Mouse (Mus musculus) kidney, postnatal 0 days (tissue): ENCODE data around the gene Nek5. TPM values are rescaled to one million over a fixed set of nuclear protein-coding genes. Genes with fewer than 3 reads are reported as not detected.

Experiments
- ATAC-seq: fragments of 200-750 bp; cut with Nextera tagmentation; replicated peaks from 2 replicates; pipeline ENCODE4 v1.8.0; 2017; ENCODE audit warnings: low read depth, moderate number of reproducible peaks, moderate TSS enrichment, moderate library complexity; ENCODE audit not compliant: low FRiP score
- DNase-seq: peaks from one replicate; pipeline ENCODE4 v3.0.0-alpha.2; 2016; ENCODE audit warnings: low spot score
- H3K27ac ChIP-seq: fragments of 300-500 bp; sonication (generic); 2 replicates; pipeline ENCODE4 v1.5.1; 2014; ENCODE audit warnings: mild to moderate bottlenecking
- H3K27me3 ChIP-seq: fragments of 300-500 bp; sonication (generic); 2 replicates; pipeline ENCODE4 v1.6.1; 2014; ENCODE audit warnings: low read length, mixed read lengths; ENCODE audit not compliant: insufficient read depth
- H3K36me3 ChIP-seq: fragments of 300-500 bp; sonication (generic); 2 replicates; pipeline ENCODE4 v1.6.1; 2014; ENCODE audit warnings: low read length, mixed read lengths; ENCODE audit not compliant: insufficient read depth
- H3K4me1 ChIP-seq: fragments of 300-500 bp; sonication (generic); replicated peaks from 2 replicates; pipeline ENCODE4 v1.6.1; 2014; ENCODE audit warnings: antibody characterized with exemption, low read length, mixed read lengths; ENCODE audit not compliant: insufficient read depth
- H3K4me2 ChIP-seq: fragments of 300-500 bp; sonication (generic); 2 replicates; pipeline ENCODE4 v1.6.1; 2014; ENCODE audit warnings: mild to moderate bottlenecking, low read length, moderate library complexity, mixed read lengths
- H3K4me3 ChIP-seq: fragments of 300-500 bp; sonication (generic); replicated peaks from 2 replicates; pipeline ENCODE4 v1.5.1; 2014; ENCODE audit warnings: low read depth, low read length
- H3K9ac ChIP-seq: fragments of 300-500 bp; sonication (generic); 2 replicates; pipeline ENCODE4 v1.6.1; 2014; ENCODE audit warnings: low read depth, low read length
- H3K9me3 ChIP-seq: fragments of 300-500 bp; sonication (generic); replicated peaks from 2 replicates; pipeline ENCODE4 v1.6.1; 2016; ENCODE audit warnings: low read length, inconsistent platforms, mixed read lengths
- CTCF ChIP-seq: IDR thresholded peaks from 2 replicates; pipeline ENCODE4 v1.5.1; 2016; ENCODE audit warnings: antibody characterized with exemption, low read depth, mild to moderate bottlenecking, moderate library complexity
- WGBS: fragments of 180-500 bp; shearing (Covaris S2); extraction: QIAGEN DNeasy Blood & Tissue Kit; methylation state at CpG from one replicate; pipeline ENCODE4 v1.1.7; 2014; 5-methylcytosine and 5-hydroxymethylcytosine counted together
- polyA plus RNA-seq: library from polyadenylated mRNA; unstranded; fragments of >200 nt; fragmentation: Nextera tagmentation; extraction: Ambion mirVana; gene quantifications from 2 replicates; pipeline ENCODE4 v1.2.1, GENCODE M21; 2015

Gene Nek5
- polyA plus RNA-seq, 1 experiment from 2014 or later, result 0.47 TPM

- ATAC-seq, result no peak
- TF ChIP-seq CTCF, result no peak
- Histone ChIP-seq H3K9ac (no peak overlapping the region), H3K36me3 (peaks cover 5% of the 10 kb centered on the region; the same call in 1 of the 2 replicates), H3K27me3 (no peaks in the 10 kb centered on the region), H3K27ac (no peak overlapping the region), H3K4me3 (no peak overlapping the region), H3K4me1 (no peaks in the 10 kb centered on the region), H3K9me3 (no peaks in the 10 kb centered on the region), H3K4me2 (no peak overlapping the region)
- DNase-seq, result no peak
- 68% methylated on average over 12 of the region's 12 CpGs for WGBS
These were observed 7.2 kb upstream of the Nek5 start for GRCm38 (mm10) chr8:22132062-22132461.

GRCm38 (mm10) chr8:22107020-22107419 is 17.8 kb downstream of the Nek5 start:
- no peak overlapping the region for H3K4me2 ChIP-seq
- H3K4me1 ChIP-seq, result no peaks in the 10 kb centered on the region
- ATAC-seq (no peak), DNase-seq (no peak)
- TF ChIP-seq CTCF, result no peak
- H3K9ac ChIP-seq, result no peak overlapping the region
- no peak overlapping the region for H3K27ac ChIP-seq
- no peaks in the 10 kb centered on the region for H3K27me3 ChIP-seq
- no peaks in the 10 kb centered on the region for H3K36me3 ChIP-seq
- no peaks in the 10 kb centered on the region for H3K9me3 ChIP-seq
- H3K4me3 ChIP-seq, result no peak overlapping the region
- 70% methylated on average over 4 of the region's 4 CpGs for WGBS

GRCm38 (mm10) chr8:22091568-22091967 is 33.3 kb downstream of the Nek5 start:
- Histone ChIP-seq H3K4me1 (no peaks in the 10 kb centered on the region), H3K9ac (no peak overlapping the region), H3K9me3 (no peaks in the 10 kb centered on the region), H3K36me3 (no peaks in the 10 kb centered on the region), H3K4me3 (no peak overlapping the region), H3K27ac (no peak overlapping the region), H3K27me3 (no peaks in the 10 kb centered on the region), H3K4me2 (no peak overlapping the region)
- TF ChIP-seq CTCF, result peak; percentile 48; the same call in 1 of the 2 replicates
- 39% methylated on average over 8 of the region's 8 CpGs for WGBS
- ATAC-seq (no peak), DNase-seq (peak; percentile 30)

- ATAC-seq (no peak), DNase-seq (no peak)
- WGBS, result 93% methylated on average over 4 of the region's 4 CpGs
- no peak overlapping the region for H3K27ac ChIP-seq
- H3K27me3 ChIP-seq, result no peaks in the 10 kb centered on the region
- no peak overlapping the region for H3K4me3 ChIP-seq
- TF ChIP-seq CTCF, result no peak
- no peaks in the 10 kb centered on the region for H3K4me1 ChIP-seq
- H3K4me2 ChIP-seq, result no peak overlapping the region
- no peaks in the 10 kb centered on the region for H3K9me3 ChIP-seq
- H3K9ac ChIP-seq, result no peak overlapping the region
- H3K36me3 ChIP-seq, result no peaks in the 10 kb centered on the region
These were observed 35.6 kb downstream of the Nek5 start for GRCm38 (mm10) chr8:22089226-22089625.

- 77% methylated on average over 9 of the region's 9 CpGs for WGBS
- no peaks in the 10 kb centered on the region for H3K9me3 ChIP-seq
- H3K36me3 ChIP-seq, result no peaks in the 10 kb centered on the region
- no peak for TF ChIP-seq CTCF
- no peaks in the 10 kb centered on the region for H3K27me3 ChIP-seq
- no peak overlapping the region for H3K9ac ChIP-seq
- H3K27ac ChIP-seq, result no peak overlapping the region
- no peak for DNase-seq
- no peaks in the 10 kb centered on the region for H3K4me1 ChIP-seq
- no peak overlapping the region for H3K4me2 ChIP-seq
- no peak for ATAC-seq
- H3K4me3 ChIP-seq, result no peak overlapping the region
These were observed 45.4 kb downstream of the Nek5 start for GRCm38 (mm10) chr8:22079313-22080007.

GRCm38 (mm10) chr8:22061126-22061525 is 63.7 kb downstream of the Nek5 start:
- peaks cover 21% of the 10 kb centered on the region for H3K36me3 ChIP-seq
- 0 out of 2 replicates have a peak, but pooled peaks cover 4% of the 10 kb centered on the region for H3K4me1 ChIP-seq
- peak overlapping the region; percentile 98 for H3K4me2 ChIP-seq
- ATAC-seq, result no peak
- no peak overlapping the region for H3K27ac ChIP-seq
- H3K4me3 ChIP-seq, result peak overlapping the region; percentile 73
- no peaks in the 10 kb centered on the region for H3K9me3 ChIP-seq
- peaks cover 12% of the 10 kb centered on the region for H3K27me3 ChIP-seq
- peak overlapping the region; percentile 55; the same call in 1 of the 2 replicates for H3K9ac ChIP-seq
- no peak for TF ChIP-seq CTCF
- DNase-seq, result no peak
- 7% methylated on average over 3 of the region's 3 CpGs for WGBS
